Mouse (Mus musculus): Measurements from ENCODE around the gene Map1a.

Map1a gene

DNA sequence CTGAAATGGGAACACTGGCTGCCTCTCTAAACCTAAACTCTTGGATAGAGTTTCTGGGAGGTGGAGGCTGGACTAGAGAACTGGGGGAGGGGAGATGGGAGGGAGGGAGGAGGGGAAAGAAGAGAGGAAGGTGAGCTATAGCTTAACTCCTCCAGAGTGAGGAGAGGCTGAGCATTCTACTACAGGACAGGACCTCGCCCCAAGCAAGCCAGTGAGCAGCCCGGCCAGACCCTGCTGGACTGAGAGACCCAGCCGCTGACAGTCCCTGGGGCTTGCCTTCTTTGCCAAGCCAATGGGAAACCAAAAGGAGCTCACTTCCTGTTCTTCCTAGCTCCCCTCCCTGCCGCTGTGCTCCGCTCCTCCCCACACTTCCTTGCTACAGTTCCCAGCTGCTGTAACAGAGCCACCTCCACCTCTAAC is 19.6 kb downstream of the Map1a start:
- in situ Hi-C loops (cut with MboI, MseI), result no loop called here

DNA sequence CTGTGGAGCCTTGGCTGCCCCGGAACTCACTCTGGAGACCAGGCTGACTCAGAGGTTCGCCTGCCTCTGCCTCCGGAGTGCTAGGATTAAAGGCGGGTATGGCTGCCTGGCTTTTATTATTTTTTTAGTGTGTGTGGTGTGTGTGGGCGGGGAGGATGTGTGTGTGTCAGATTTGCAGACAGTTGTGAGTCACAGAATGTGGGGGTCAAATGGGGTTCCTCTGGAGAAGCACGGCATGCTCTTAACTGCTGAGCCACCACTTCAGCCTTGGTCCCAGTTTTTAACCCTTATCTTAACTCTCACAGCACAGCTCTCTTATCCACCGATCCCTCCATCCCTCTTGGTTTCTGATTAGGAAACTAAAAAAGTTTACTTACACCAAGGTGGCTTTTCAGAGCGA is 26.9 kb downstream of the Map1a start:
- in situ Hi-C loops (cut with MboI, MseI), result no loop called here

DNA sequence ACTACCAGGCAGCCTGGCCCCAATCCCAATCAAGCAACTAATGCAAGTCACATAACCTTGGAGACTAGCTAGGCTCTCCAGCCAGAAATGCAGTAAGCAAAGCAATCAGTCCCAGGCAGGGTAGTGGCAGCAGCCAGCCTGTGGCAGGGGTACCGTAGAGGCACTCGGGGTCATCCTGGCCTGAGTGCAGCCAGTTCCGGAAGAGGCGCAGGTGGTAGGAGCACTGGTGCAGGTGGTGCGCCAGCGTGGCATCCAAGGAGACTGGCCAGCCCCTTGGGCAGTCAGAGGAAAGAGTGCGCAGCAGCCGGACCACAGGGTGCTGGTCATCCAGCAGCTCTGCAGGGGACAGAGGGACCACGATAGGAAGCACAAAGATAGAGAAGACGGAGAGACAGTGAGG is 33.6 kb downstream of the Map1a start:
- in situ Hi-C loops (cut with MboI, MseI), result no loop called here

DNA sequence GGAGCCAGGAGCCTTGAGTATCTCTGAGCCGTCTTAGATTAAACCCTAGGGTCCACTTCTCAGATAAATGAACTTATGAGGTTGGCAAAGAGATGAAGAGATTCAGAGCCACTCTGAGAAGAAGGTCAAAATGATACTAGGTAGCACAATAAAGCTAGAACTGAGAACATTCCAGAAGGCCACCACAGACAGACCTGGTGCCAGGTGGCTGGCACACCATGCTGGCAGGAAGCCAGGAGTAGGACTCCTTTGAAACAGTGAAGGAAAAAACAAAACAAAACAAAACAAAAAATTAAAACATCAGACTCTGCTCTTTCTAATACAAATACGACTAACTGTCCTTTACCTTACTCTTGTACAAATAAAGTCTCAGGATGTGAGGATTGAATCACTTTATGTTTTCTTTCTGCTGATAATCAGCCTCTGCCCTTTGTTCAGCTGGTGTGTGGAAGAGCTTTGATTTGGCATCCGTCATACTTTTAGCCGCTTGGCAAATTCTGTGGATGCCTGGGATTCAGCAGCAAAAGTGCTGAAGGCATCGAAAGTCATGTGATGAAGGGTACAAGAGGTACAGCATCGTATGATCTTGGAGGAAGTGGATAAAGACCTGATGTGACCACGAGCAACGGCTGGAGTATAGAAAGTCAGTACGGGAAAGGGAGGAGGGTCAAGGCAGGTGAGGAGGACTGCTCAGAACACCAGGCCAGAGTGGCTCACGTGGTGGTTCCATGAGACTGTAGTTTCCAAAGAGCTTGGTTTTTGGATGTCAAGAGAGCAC is 34.5 kb downstream of the Map1a start:
- in situ Hi-C loops (cut with MboI, MseI), result no loop called here

DNA sequence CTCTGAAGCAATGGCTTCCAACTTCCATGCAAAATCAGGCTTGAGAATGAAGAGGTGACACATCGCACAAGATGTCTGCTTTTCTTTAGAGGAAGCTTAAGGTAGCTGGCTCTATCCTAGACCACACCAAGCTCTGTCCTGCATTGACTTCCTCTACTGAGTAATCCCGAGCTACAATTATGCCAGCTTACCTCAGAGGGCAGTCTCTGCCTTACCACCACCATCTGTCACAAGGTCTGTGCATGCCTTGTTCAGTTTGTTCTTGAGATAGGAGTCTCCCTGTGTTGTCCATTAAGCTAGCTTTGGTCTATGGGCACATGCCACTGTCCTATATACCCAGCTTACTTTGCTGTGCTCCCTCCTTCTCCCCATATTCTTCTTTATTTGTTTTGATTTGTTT is 40.1 kb downstream of the Map1a start:
- in situ Hi-C loops (cut with MboI, MseI), result no loop called here

DNA sequence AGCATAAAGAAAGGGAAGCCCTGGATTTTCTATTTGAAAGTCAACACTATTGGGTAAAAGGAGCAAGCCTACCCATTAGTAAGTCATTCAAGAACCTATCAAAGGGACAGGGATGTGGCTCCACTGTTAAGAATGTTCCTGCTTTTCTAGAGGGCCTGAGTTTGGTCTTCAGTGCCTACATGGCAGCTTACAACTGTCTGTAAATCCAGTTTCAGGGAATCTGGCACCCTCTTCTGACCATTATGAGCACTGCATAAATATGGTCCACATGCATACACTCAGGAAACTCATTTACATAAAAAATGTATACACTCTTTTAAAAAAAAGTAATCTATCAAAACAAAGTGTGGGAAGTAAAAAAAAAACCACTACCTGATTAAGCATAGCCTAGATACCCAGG is 49.7 kb downstream of the Map1a start:
- in situ Hi-C loops (cut with MboI, MseI), result loop anchor here (5.0 kb wide), 1 partner anchor 37 kb away; no protein-coding TSS in a partner anchor

DNA sequence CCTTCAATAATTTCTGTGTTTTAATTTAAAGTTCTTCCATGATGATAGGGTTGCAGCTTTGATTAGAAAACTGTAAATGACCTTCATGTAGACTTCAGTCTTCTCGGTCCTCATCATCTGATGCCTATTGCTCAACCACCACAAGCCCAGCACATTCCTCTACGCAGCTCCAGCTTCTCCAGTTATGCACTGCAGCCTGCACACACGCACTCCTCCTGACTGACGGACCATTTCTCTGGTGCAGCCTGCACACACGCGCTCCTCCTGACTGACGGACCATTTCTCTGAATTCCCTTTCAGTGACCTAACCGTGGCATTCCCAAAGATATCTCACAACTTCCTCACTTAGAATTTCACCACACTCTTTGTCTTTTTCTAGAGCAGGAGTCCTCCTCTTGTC is 63.8 kb downstream of the Map1a start:
- in situ Hi-C loops (cut with MboI, MseI), result no loop called here

DNA sequence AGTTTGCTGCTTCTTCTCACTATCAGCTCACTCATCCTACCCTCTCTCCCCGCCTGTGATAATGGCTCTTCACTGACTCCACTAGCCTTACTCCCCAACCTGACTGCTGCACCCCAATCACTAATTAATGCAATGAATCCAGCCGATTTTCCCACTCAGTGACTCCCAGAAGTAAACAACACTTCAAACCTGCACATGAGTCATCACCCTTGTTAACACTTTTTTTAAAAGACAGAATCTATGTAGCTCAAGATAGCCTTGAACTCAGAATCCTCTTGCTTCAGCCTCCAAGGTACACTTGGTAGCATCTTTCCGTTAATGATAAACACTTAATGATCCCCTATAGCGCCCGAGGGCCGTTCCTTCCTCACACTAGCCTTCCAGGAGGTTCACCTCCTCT is 65.0 kb downstream of the Map1a start:
- in situ Hi-C loops (cut with MboI, MseI), result no loop called here

DNA sequence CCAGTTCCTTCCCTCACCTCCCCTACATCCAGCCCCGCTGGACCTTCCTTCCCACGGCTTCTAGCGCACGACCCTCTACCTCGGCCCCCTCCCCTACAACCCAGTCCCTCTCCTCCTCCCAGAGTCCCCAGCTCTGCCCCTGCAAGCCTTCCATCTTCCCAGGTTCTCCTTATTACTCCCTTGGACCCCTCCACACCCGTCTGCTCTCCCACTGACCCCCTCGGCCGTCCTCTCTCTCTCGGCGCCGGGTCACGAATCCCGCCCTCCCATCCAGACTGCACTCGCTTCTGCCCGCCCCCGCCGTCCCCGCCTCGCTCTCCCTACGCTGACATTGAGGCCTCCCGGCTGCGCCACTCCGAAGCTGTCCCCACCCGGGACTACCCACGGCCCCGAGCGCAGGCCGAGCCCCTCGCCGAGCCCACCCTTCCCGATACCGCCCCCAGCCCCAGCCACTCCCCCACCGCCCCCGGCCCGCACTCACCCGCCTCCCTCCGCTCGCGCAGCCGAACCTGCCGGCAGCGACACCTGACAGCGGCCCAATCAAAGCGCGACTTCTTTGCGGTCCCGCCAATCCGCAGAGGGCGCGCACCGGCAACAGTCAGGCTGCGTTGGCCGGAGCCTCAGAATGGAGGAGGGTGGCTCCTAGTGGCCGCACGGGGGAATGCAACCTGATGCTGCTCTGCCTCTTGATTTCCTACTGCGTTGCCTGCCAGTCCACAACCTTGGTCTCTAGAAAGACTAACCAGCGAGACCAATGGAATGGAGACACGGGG is 65.6 kb downstream of the Map1a start, which contains the start of gene Ppip5k1:
Gene Ppip5k1 (minus strand): TSS at position 577 of the 773 bp plus-strand sequence.
- in situ Hi-C loops (cut with MboI, MseI), result no loop called here

DNA sequence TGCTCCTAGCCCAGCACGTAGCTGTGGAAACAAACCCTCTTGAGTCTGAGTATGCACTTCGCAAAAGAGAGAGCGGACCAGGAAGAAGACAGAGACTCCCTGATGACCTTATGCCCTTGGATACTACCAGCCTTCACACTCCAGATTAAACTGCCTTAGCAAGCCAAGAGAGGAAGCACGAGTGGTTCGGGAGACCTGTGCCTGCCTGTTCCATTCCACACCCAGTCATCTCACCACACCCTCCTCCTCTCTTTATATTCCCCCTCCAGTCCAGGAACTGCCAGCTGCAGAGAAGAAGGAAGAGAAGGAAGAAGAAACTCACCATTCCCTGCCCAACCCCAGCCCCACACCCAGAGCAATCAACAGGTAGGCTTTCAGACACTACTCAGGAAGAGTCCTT is 68.1 kb downstream of the Map1a start, which contains the start of gene Ckmt1:
Gene Ckmt1 (plus strand): TSS at position 221 of the 400 bp plus-strand sequence.
- in situ Hi-C loops (cut with MboI, MseI), result no loop called here

DNA sequence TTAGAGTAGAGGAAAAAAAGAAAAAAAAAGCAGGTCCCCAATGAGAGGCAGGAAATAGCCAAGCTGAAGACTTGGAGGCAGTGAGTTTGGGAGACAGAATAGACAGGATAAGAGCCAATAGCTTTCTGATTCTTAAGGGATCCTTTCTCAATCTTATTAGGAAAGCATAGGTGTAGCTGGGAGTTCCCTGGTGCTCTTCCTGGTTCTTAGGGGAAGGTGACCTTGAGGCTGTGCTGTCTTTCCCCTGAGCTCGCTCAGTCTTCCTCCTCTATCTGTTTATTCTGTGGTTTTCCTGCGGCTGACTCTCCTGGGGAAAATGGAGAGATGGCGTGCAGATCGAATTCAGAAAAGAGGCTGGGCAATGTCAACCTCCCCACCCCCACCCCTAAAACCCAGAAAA is 68.6 kb downstream of the Map1a start:
- in situ Hi-C loops (cut with MboI, MseI), result no loop called here

DNA sequence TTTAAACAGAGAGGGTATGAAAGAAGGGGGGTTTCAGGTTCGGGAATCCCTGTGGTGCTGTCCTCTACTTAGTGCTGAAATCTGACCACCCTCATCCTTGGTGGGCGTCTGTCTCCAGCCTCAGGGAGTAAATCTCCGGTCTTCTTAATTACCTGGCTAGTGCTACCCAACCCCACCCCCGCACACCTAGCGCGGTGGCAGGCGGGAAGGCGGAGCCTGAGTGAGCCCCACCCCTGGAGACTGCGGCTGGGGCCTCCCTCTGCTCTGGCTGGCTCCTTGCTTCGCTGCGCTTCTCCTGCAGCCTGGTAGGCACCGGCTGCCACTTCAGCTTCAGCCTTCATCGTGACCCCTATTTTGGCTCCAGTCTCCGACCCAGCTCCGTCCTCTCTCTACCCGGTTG is 69.0 kb downstream of the Map1a start:
- in situ Hi-C loops (cut with MboI, MseI), result no loop called here

DNA sequence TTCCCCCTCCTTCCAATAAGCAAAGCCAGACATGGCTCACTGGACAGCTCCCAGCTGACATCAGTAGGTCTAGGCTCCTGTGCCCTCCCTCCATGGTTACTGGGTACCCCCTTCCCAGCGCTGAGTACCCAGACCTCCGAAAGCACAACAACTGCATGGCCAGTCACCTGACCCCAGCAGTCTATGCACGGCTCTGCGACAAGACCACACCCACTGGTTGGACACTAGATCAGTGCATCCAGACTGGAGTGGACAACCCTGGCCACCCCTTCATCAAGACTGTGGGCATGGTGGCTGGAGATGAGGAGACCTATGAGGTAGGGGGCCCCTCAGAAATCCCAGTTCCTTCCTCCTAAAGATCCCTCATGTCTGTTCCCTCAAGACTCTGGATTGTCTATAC is 70.1 kb downstream of the Map1a start:
- in situ Hi-C loops (cut with MboI, MseI), result no loop called here

All from T-helper 2 cell (primary cell).